16 mouse cellular contexts compared by ENCODE assay signal in genomic region chr16:85951628-85952027, GRCm38 (mm10).
"Had no signal": no experiment of that assay in that cellular context is flagged by ENCODE, and none has a peak within 500 bp of the region (broad histone marks: within the 10 kb centered on the region; RNA-seq: fewer than 3 reads in every experiment).

No protein-coding gene starts in this region.

- H3K27me3 ChIP-seq: neural tube, embryonic 13.5 days; neural tube, embryonic 15.5 days; stomach, embryonic 15.5 days had no signal

- H3K4me3 ChIP-seq: neural tube, embryonic 13.5 days; neural tube, embryonic 15.5 days; stomach, embryonic 15.5 days had no signal

- DNase-seq: retina, postnatal 1 day; right cerebral cortex, adult 18-20 months; right cerebral cortex, postnatal 14 days; right cerebral cortex, postnatal 25 days; right cerebral cortex, postnatal 4 days; spleen, adult 18-20 months; thymus, adult 18-20 months; thymus, adult 2 months; thymus, postnatal 14 days; thymus, postnatal 25 days; thymus, postnatal 36 days; thymus, postnatal 4 days had no signal

- H3K36me3 ChIP-seq: neural tube, embryonic 13.5 days; neural tube, embryonic 15.5 days; stomach, embryonic 15.5 days had no signal

- H3K9ac ChIP-seq: neural tube, embryonic 13.5 days; neural tube, embryonic 15.5 days; stomach, embryonic 15.5 days had no signal

- H3K27ac ChIP-seq: neural tube, embryonic 13.5 days; neural tube, embryonic 15.5 days; stomach, embryonic 15.5 days; stomach, postnatal 0 days had no signal

- H3K4me2 ChIP-seq: neural tube, embryonic 13.5 days; neural tube, embryonic 15.5 days; stomach, embryonic 15.5 days had no signal

- H3K9me3 ChIP-seq: neural tube, embryonic 13.5 days; neural tube, embryonic 15.5 days; stomach, embryonic 15.5 days had no signal

- H3K4me1 ChIP-seq: neural tube, embryonic 13.5 days; neural tube, embryonic 15.5 days; stomach, embryonic 15.5 days had no signal
